Mouse (Mus musculus) liver, embryonic 11.5 days (tissue): ENCODE measurements around the gene P2rx4. TPM values are rescaled to one million over a fixed set of nuclear protein-coding genes. Genes with fewer than 3 reads are reported as not detected.

Source experiments
- ATAC-seq: fragments of 200-750 bp; cut with Nextera tagmentation; replicated peaks from 2 replicates; pipeline ENCODE4 v1.8.0; 2017; ENCODE audit warnings: moderate number of reproducible peaks, mild to moderate bottlenecking, moderate TSS enrichment, moderate library complexity; ENCODE audit not compliant: low FRiP score
- DNase-seq: peaks from one replicate; pipeline ENCODE4 v3.0.0-alpha.2; 2017; ENCODE audit warnings: low spot score
- H3K27ac ChIP-seq: fragments of 300-500 bp; sonication (generic); 2 replicates; pipeline ENCODE4 v1.5.1; 2014; ENCODE audit warnings: mild to moderate bottlenecking, low read depth, low read length, control low read depth
- H3K27me3 ChIP-seq: fragments of 300-500 bp; sonication (generic); replicated peaks from 2 replicates; pipeline ENCODE4 v1.6.1; 2014; ENCODE audit warnings: low read length, mixed read lengths; ENCODE audit not compliant: control insufficient read depth, insufficient read depth
- H3K36me3 ChIP-seq: fragments of 300-500 bp; sonication (generic); 2 replicates; pipeline ENCODE4 v1.6.1; 2014; ENCODE audit warnings: mild to moderate bottlenecking, low read length, moderate library complexity, mixed read lengths; ENCODE audit not compliant: control insufficient read depth, insufficient read depth
- H3K4me1 ChIP-seq: fragments of 300-500 bp; sonication (generic); replicated peaks from 2 replicates; pipeline ENCODE4 v1.6.1; 2014; ENCODE audit warnings: low read length, mixed read lengths; ENCODE audit not compliant: control insufficient read depth, insufficient read depth
- H3K4me2 ChIP-seq: fragments of 300-500 bp; sonication (generic); 2 replicates; pipeline ENCODE4 v1.6.1; 2014; ENCODE audit warnings: mild to moderate bottlenecking, control low read depth, moderate library complexity
- H3K4me3 ChIP-seq: fragments of 300-500 bp; sonication (generic); 2 replicates; pipeline ENCODE4 v1.5.1; 2014; ENCODE audit warnings: low read depth, low read length, control low read depth
- H3K9ac ChIP-seq: fragments of 300-500 bp; sonication (generic); 2 replicates; pipeline ENCODE4 v1.6.1; 2014; ENCODE audit warnings: low read depth, low read length, control low read depth
- H3K9me3 ChIP-seq: fragments of 300-500 bp; sonication (generic); 2 replicates; pipeline ENCODE4 v1.6.1; 2016; ENCODE audit warnings: low read length, inconsistent platforms, mixed read lengths; ENCODE audit not compliant: control insufficient read depth
- WGBS: fragments of 180-500 bp; shearing (Covaris S2); extraction: QIAGEN DNeasy Blood & Tissue Kit; methylation state at CpG from one replicate; pipeline ENCODE4 v1.1.7; 2014; 5-methylcytosine and 5-hydroxymethylcytosine counted together
- polyA plus RNA-seq: library from polyadenylated mRNA; unstranded; fragments of >200 nt; fragmentation: Nextera tagmentation; extraction: Ambion mirVana; gene quantifications from 2 replicates; pipeline ENCODE4 v1.2.1, GENCODE M21; 2014

Gene P2rx4
- polyA plus RNA-seq, 1 experiment from 2014 or later = 27.1 TPM

GRCm38 (mm10) chr5:122771428-122771827, 64.1 kb downstream of the P2rx4 start:
- H3K36me3 ChIP-seq = peaks cover 4% of the 10 kb centered on the region; the same call in 1 of the 2 replicates
- H3K27me3 ChIP-seq = no peaks in the 10 kb centered on the region
- no peak overlapping the region for H3K9ac ChIP-seq
- H3K4me2 ChIP-seq = peak overlapping the region; percentile 28; the same call in 1 of the 2 replicates
- H3K27ac ChIP-seq = peak overlapping the region; percentile 3; the same call in 1 of the 2 replicates
- DNase-seq (no peak), ATAC-seq (no peak)
- 62% methylated on average over 9 of the region's 9 CpGs for WGBS
- no peak overlapping the region for H3K4me3 ChIP-seq
- H3K4me1 ChIP-seq = peaks cover 27% of the 10 kb centered on the region
- H3K9me3 ChIP-seq = peaks cover 5% of the 10 kb centered on the region; the same call in 1 of the 2 replicates

GRCm38 (mm10) chr5:122773756-122774155, 66.4 kb downstream of the P2rx4 start:
- DNase-seq (no peak), ATAC-seq (no peak)
- Histone ChIP-seq H3K27me3 (no peaks in the 10 kb centered on the region), H3K4me2 (no peak overlapping the region), H3K9ac (no peak overlapping the region), H3K4me3 (no peak overlapping the region), H3K27ac (no peak overlapping the region), H3K9me3 (peaks cover 5% of the 10 kb centered on the region; the same call in 1 of the 2 replicates), H3K4me1 (peaks cover 40% of the 10 kb centered on the region), H3K36me3 (peaks cover 4% of the 10 kb centered on the region; the same call in 1 of the 2 replicates)
- WGBS = 87% methylated on average over 11 of the region's 11 CpGs

GRCm38 (mm10) chr5:122774743-122775611, 67.6 kb downstream of the P2rx4 start:
- Histone ChIP-seq H3K36me3 (peaks cover 4% of the 10 kb centered on the region; the same call in 1 of the 2 replicates), H3K4me1 (peaks cover 40% of the 10 kb centered on the region), H3K9ac (no peak overlapping the region), H3K27ac (peak overlapping the region; percentile 43; the same call in 1 of the 2 replicates), H3K4me2 (peak overlapping the region; percentile 37), H3K9me3 (peaks cover 5% of the 10 kb centered on the region; the same call in 1 of the 2 replicates), H3K27me3 (no peaks in the 10 kb centered on the region), H3K4me3 (peak overlapping the region; percentile 5)
- 59% methylated on average over 28 of the region's 28 CpGs for WGBS
- DNase-seq (peak; percentile 70), ATAC-seq (peak; percentile 80)

GRCm38 (mm10) chr5:122775646-122776286, 68.4 kb downstream of the P2rx4 start:
- no peak for ATAC-seq
- no peak for DNase-seq
- WGBS = 75% methylated on average over 14 of the region's 14 CpGs
- H3K4me2 ChIP-seq = peak overlapping the region; percentile 37
- peaks cover 34% of the 10 kb centered on the region for H3K4me1 ChIP-seq
- H3K9me3 ChIP-seq = peaks cover 5% of the 10 kb centered on the region; the same call in 1 of the 2 replicates
- H3K36me3 ChIP-seq = peaks cover 4% of the 10 kb centered on the region; the same call in 1 of the 2 replicates
- H3K27ac ChIP-seq = peak overlapping the region; percentile 43; the same call in 1 of the 2 replicates
- no peak overlapping the region for H3K9ac ChIP-seq
- H3K27me3 ChIP-seq = no peaks in the 10 kb centered on the region
- no peak overlapping the region for H3K4me3 ChIP-seq

- 51% methylated on average over 2 of the region's 2 CpGs for WGBS
- Histone ChIP-seq H3K27ac (no peak overlapping the region), H3K4me1 (peaks cover 26% of the 10 kb centered on the region), H3K4me3 (no peak overlapping the region), H3K9me3 (peaks cover 5% of the 10 kb centered on the region; the same call in 1 of the 2 replicates), H3K9ac (no peak overlapping the region), H3K27me3 (no peaks in the 10 kb centered on the region), H3K4me2 (no peak overlapping the region), H3K36me3 (peaks cover 4% of the 10 kb centered on the region; the same call in 1 of the 2 replicates)
- DNase-seq = no peak
- ATAC-seq = no peak
Measured at GRCm38 (mm10) chr5:122777322-122777721, 70.0 kb downstream of the P2rx4 start.

GRCm38 (mm10) chr5:122778231-122779226, 71.2 kb downstream of the P2rx4 start:
- H3K27ac ChIP-seq = peak overlapping the region; percentile 75
- no peaks in the 10 kb centered on the region; the same call in 1 of the 2 replicates for H3K36me3 ChIP-seq
- peak overlapping the region; percentile 94 for H3K9ac ChIP-seq
- H3K9me3 ChIP-seq = no peaks in the 10 kb centered on the region; the same call in 1 of the 2 replicates
- peak overlapping the region; percentile 92 for H3K4me3 ChIP-seq
- peak; percentile 33 for ATAC-seq
- DNase-seq = peak; percentile 54
- peak overlapping the region; percentile 97 for H3K4me2 ChIP-seq
- 2% methylated on average over 46 of the region's 55 CpGs for WGBS
- no peaks in the 10 kb centered on the region for H3K27me3 ChIP-seq
- peaks cover 26% of the 10 kb centered on the region for H3K4me1 ChIP-seq
